Mouse (Mus musculus): ENCODE measurements around the gene 4930480E11Rik.
"Not testable (repeated sequence)": the region's sequence is repeated elsewhere in the genome, so short reads cannot be mapped to it uniquely, and the experiment has no call there.

Gene 4930480E11Rik

GRCm38 (mm10) chrX:78369343-78369742 is at the start of gene 4930480E11Rik:
Gene 4930480E11Rik, plus strand, starts transcription at chrX:78369643.
- DNase-seq (ENCODE audit: low spot score), result no peak

- not testable (repeated sequence) for DNase-seq (ENCODE audit: low spot score)
These were observed 33.9 kb downstream of the 4930480E11Rik start for GRCm38 (mm10) chrX:78403346-78403745.
